Mouse (Mus musculus) spleen, postnatal 4 days (tissue): Measurements from ENCODE around the gene Klhl31.
A peak's percentile ranks its signal among the peaks of the same experiment; 100 is the strongest.

Experiments used
- DNase-seq, 2 experiments: peaks; one replicate each; pipeline ENCODE4 v3.0.0; 2022; ENCODE audit warnings: low spot score in 2 of 2

The Klhl31 gene

GRCm38 (mm10) chr9:77623318-77624050 lies 12.8 kb upstream of the Klhl31 start:
- no peak for DNase-seq

- no peak for DNase-seq
Measured at GRCm38 (mm10) chr9:77624171-77624570, 12.1 kb upstream of the Klhl31 start.

- no peak for DNase-seq
Measured at GRCm38 (mm10) chr9:77628676-77629075, 7.6 kb upstream of the Klhl31 start.

DNA sequence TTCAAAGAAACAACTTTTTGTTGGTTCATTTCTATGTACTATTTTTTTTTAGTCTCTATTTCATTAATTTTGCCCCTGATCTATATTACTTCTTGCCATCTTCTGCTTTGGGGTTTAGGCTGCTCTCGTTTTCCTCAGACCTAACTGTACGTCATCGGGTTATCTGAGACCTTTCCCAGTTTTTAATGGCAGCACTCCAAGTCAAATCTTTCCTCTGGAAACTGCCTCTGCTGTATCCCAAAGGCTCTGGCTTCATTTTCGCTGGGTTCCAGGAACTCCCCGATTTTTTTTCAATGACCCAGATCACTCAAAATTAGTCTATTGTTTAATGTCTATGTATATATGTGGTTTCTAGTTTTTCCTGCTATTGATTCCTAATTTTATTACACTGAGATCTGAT lies 6.6 kb upstream of the Klhl31 start:
- no peak for DNase-seq

DNA sequence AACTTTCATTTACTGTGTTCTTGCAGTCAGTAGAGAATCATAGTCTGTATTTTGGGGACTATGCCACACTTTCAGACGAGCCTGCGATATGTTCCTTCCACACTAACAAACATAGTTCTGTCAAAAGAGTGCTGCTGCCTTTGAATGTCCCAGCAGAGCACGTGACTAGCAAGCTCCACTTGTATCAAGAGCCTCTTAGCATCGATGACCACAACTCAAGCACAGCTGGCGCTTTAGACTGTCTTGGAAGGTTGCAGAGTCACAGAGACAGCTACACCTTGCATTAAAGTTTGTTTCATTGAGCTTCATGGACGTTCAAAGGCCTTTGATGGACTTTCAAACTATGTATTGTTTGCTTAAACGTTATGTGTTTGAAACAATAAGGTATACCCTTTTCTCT lies 5.5 kb upstream of the Klhl31 start:
- DNase-seq, result no peak

DNA sequence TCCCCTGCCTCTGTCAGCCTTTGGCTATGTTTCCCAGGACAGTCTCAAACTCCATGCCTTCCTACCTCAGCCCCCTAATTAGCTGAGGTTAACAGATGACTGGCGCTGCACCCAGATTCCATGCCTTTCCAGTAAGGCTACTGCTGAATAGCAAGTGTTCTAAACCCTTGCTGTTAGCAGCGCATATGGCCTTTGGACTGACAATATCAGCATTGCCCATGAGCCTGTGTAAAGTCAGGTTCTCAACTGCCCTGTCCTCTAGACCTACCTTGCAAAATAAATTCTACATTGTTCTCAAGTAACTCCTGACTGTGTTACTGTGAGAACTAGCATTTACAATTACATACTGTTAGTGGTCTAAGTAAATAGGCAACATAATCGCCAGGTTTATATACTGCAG lies 3.9 kb upstream of the Klhl31 start:
- DNase-seq, result no peak

- no peak for DNase-seq
Measured at GRCm38 (mm10) chr9:77636003-77636402, 297 bp upstream of the Klhl31 start.

DNA sequence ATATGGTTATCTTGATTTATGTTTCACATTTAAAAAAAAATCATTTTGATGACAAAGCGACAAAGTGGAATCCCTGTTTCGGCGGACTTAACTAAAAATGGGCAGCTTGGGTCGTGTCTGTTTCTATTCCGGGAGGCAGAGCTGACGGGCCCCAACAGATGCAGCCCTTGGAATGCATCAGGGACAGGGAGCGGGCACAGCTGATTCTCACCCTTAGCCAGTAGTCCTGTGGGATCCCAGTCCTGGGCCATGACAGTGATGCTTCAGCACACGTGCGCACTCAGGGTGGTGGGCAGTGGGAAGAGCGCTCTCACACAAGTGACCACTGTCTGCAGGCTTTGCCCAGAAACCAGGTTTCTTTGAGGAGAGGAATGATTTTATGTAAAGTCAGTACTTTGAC lies 1.1 kb downstream of the Klhl31 start:
- DNase-seq, result no peak

GRCm38 (mm10) chr9:77645176-77645575 lies 8.9 kb downstream of the Klhl31 start:
- DNase-seq, result no peak

GRCm38 (mm10) chr9:77651847-77652246 lies 15.5 kb downstream of the Klhl31 start:
- no peak for DNase-seq

GRCm38 (mm10) chr9:77653907-77654306 lies 17.6 kb downstream of the Klhl31 start:
- no peak for DNase-seq

DNA sequence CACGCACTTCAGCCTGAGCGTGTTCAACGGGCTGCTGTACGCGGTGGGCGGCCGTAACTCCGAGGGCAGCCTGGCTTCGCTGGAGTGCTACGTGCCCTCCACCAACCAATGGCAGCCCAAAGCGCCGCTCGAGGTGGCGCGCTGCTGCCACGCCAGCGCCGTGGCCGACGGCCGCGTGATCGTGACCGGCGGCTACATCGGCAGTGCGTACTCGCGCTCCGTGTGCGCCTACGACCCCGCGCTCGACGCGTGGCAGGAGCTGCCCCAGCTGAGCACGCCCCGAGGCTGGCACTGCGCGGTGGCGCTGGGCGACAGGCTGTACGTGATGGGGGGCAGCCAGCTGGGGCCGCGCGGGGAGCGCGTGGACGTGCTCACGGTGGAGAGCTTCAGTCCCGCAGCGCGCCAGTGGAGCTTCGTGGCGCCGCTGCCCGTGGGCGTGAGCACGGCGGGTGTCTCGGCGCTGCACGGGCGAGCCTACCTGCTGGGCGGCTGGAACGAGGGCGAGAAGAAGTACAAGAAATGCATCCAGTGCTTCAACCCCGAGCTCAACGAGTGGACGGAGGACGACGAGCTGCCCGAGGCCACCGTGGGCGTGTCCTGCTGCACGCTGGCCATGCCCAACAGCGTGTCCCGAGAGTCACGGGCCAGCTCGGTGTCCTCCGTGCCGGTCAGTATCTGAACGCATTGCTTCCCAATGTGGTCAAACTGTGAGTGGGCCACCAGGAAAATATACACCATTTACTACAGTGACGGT lies 19.1 kb downstream of the Klhl31 start:
- DNase-seq, result peak in 1 of 2 experiments; percentile 63

DNA sequence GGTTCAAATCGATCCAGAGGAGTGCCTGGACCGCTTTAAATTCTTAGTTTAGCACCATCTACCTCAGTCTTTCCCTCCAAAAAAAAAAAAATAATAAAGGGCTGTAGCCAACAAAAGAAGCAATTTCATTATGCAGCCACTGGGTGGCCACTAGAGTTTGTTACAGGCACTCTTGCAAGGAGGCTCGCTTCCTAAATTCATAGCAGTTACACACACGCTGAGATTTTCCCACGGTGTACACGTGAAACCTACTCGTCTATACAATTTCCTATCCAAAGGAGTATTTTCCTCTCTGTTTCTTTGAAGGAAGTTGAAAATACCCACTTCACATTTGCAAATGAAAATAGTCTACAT lies 19.6 kb downstream of the Klhl31 start:
- peak in 1 of 2 experiments; percentile 16 for DNase-seq

DNA sequence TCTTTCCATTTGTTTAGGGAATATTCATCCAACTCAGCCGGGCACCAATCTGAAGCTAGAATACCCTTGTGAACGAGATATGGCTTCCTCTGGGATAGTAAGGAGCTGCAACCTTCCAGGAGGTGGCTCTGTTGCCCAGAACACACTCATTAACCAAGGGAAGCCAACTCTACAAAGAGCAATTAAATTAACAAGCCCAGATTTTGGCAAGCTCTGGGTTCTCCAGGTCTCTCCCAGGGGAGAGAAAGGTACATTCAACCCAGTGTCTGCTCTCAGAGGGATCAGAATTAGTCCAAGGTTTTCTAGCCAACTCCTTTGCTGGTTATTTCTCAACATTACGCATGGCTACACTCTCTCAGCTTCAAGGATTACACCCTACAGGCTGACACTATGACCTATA lies 26.6 kb downstream of the Klhl31 start:
- DNase-seq, result no peak

GRCm38 (mm10) chr9:77670095-77670494 lies 33.8 kb downstream of the Klhl31 start:
- no peak for DNase-seq

GRCm38 (mm10) chr9:77671004-77671403 lies 34.7 kb downstream of the Klhl31 start:
- DNase-seq, result no peak

DNA sequence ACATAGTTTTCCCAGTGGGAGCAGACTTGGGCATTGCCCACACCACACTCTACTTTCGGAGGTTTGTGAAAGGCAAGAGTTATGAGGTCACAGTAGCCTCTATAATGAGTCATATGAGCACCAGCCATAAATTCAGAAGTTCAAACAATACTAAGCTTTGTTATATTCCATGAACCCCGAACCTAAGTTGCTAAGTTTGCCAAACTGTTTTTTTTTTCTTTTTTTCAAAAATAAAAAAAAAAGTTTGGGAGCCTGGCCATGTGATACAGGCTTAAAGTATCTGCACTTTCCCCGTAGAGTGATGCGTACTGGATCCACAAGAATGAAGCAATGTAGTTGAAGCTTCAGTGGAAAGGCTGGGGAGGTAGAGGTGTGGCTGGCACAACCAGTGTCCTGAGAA lies 36.9 kb downstream of the Klhl31 start:
- DNase-seq, result no peak

DNA sequence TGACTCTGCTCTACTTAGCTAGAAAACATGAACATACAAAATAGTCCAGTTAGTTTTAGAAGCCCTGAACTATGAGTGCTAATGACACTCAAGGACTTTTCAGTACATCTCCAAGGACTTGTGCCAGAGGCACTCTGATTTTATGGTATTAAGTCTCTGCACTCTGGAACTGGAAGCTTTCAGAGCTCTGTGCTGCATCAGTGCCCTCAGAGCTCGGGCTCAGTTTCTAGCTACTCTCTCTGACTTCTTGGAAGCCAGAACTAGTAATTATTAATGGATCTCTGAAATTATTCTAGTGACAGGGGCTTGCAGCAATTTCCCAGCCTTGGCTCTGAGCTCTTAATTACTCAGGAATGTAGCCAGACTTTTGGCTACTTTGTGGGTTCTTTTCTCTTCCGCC lies 37.7 kb downstream of the Klhl31 start:
- DNase-seq, result no peak

- DNase-seq, result no peak
Measured at GRCm38 (mm10) chr9:77684938-77685337, 48.6 kb downstream of the Klhl31 start.

DNA sequence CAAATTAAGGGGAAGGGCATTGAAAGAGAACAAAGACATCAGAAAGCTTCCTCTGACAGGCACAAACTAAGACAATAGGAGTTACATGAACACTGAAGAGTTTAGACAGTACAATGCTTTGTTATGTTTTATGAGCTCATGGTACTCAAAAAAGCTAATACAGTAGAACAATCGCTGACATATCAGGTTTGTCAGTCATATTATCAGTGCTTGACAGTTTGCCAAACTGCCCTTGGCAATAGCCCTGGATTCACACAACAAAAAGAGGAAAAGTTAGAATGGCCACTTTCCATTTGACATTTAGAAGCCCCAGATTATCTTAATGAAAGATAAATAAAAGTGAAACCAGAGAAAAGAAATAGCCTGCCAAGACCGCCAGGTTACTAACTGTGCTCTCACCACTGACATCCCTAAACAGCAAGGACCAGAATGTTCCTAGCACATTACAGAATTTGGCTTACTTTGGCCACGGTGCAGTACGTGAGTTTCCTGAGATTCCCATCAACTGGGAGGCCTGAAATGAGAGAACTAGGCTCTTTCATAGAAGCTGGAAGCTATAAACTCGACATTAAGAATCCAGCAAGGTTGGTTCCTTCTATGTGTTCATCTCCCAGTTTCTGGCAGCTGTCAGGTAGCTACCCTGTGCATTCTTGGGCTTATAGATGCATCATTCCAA lies 49.7 kb downstream of the Klhl31 start:
- DNase-seq, result no peak

- DNase-seq, result no peak
Measured at GRCm38 (mm10) chr9:77692707-77693106, 56.4 kb downstream of the Klhl31 start.

GRCm38 (mm10) chr9:77693405-77693804 lies 57.1 kb downstream of the Klhl31 start:
- DNase-seq, result no peak

DNA sequence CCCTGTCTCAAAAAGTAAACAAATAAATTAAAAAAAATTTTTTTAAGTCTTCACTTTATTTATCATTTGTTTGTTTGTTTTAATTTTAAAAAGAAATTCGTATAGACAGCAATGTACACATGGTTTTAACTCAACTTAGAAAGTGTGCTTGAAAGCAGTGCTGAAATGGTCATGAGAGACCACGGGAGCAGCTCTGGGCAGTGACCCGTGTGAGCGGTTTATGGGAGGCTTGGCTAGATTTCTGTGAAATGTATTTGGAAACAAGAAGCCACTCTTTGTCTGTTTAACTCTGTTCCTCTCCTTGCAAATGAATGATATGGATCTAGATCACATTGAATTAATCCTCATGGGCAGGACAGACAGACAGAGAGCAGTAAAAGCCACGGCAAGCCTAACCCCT lies 59.3 kb downstream of the Klhl31 start:
- DNase-seq, result no peak
